Mouse (Mus musculus) heart, postnatal 0 days (tissue): ENCODE measurements at regions not wholly inside any gene's neighbourhood (a gene's known extent, or its start where the extent isn't known, plus 50 kb on each side); places are given as distances from the start of the nearest gene placed in this dataset.

Experiments used
- CTCF ChIP-seq: IDR thresholded peaks from 2 replicates; pipeline ENCODE4 v1.5.1; 2016; ENCODE audit warnings: antibody characterized with exemption, control low read depth, low read depth
- EP300 ChIP-seq: IDR thresholded peaks from 2 replicates; pipeline ENCODE4 v1.6.1; 2016; ENCODE audit warnings: antibody characterized with exemption, low read depth

DNA sequence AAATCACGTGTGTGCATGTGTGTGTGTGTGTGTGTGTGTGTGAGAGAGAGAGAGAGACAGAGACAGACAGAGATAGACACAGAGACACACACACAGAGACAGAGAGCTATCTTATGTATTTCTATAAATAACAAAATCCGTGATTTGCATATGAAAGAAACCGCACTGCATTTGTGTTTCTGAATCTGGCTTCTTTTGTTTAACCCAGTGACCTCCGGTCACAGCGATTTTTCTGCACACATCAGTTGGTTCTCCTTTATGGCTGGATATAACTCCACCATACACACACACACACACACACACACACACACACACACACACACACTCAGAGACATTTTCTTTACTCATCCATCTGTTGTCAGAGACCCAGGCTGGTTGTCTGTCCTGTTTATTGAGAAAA lies 58.2 kb upstream of the Lhx8 start:
- TF ChIP-seq CTCF, result no peak
- no peak for TF ChIP-seq EP300
